In the genomic region with DNA sequence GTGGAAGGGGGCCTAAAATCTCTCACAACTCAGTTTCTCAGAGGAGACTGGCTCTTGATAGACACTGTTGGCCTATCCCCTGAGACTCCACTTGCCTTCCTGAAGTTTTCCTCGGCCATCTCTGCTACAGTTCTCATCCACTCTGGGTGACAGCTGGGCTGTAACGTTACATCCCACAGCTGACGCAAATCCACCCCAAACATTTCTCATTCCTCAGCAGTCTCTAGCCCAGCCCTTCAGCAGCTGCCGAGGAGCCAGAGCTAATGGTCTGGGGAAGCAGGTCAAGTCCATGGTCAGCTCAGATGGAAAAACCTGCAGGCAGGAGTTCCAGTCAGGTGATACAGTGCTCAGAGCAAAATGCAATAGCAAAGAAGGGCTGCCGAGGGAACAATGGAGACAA, we compare ENCODE assay signal across 21 mouse cellular contexts. TPM values are rescaled to one million over a fixed set of nuclear protein-coding genes. Genes with fewer than 3 reads are reported as not detected.
DNase-seq lines count a peak whose midpoint lies in the region; TF ChIP-seq lines count a peak whose summit lies in the region.
"Had no signal": no experiment of that assay in that cellular context is flagged by ENCODE, and none has a peak within 500 bp of the region (broad histone marks: within the 10 kb centered on the region; RNA-seq: fewer than 3 reads in every experiment).

No protein-coding gene starts in this region.

- H3K4me3 ChIP-seq in gastrocnemius, adult 2 months: no peak overlapping the region
- H3K4me3 ChIP-seq in cerebellum, adult 2 months (replicated peaks; ENCODE audit: insufficient read depth, low read depth, low read length): no peak overlapping the region
- no peak overlapping the region for H3K4me3 ChIP-seq in hindbrain, embryonic 10.5 days
- H3K4me3 ChIP-seq: embryonic facial prominence, embryonic 13.5 days; forebrain, embryonic 15.5 days; heart, embryonic 13.5 days; limb, embryonic 12.5 days; lung, embryonic 15.5 days; midbrain, embryonic 10.5 days had no signal

- no peak for TF ChIP-seq CTCF in gastrocnemius, adult 2 months (IDR thresholded peaks at IDR 0.05)
- TF ChIP-seq CTCF in cerebellum, adult 2 months (IDR thresholded peaks at IDR 0.05; ENCODE audit: borderline replicate concordance, insufficient read depth, low read depth, low read length): no peak

- no peaks in the 10 kb centered on the region for H3K4me1 ChIP-seq in cerebellum, adult 2 months (ENCODE audit: control insufficient read depth, insufficient read depth, low read length)
- H3K4me1 ChIP-seq in hindbrain, embryonic 10.5 days (replicated peaks): peaks cover 13% of the 10 kb centered on the region
- H3K4me1 ChIP-seq: embryonic facial prominence, embryonic 13.5 days; forebrain, embryonic 15.5 days; limb, embryonic 12.5 days; lung, embryonic 15.5 days had no signal

- 59% methylated on average over 5 of the region's 5 CpGs for WGBS in cerebellum, adult 2 months
- 77% methylated on average over 5 of the region's 5 CpGs for WGBS in hindbrain, embryonic 10.5 days

- peak; percentile 38 for DNase-seq in gastrocnemius, adult 2 months
- no peak for DNase-seq in gastrocnemius, postnatal 10 days
- DNase-seq in 3134 (ENCODE audit: extremely low read depth, insufficient read length, low spot score): peak; percentile 48
- peak; percentile 31 to 52 for DNase-seq in kidney, adult 8-10 months
- DNase-seq in kidney, postnatal 36 days: peak; percentile 33 to 42
- no peak for DNase-seq in cerebellum, adult 2 months
- no peak for DNase-seq in right cerebral cortex, adult 2 months (ENCODE audit: low spot score in 2 of 2)
- no peak for DNase-seq in hindbrain, embryonic 10.5 days (ENCODE audit: low spot score)
- DNase-seq: cerebellum, adult 9-11 months; heart, postnatal 36 days; layer of hippocampus, adult 9-11 months; thymus, adult 18-20 months had no signal

- no peak overlapping the region for H3K27ac ChIP-seq in gastrocnemius, adult 2 months
- H3K27ac ChIP-seq in cerebellum, adult 2 months (ENCODE audit: insufficient read depth, low read length): no peak overlapping the region
- no peak overlapping the region for H3K27ac ChIP-seq in hindbrain, embryonic 10.5 days
- H3K27ac ChIP-seq: embryonic facial prominence, embryonic 13.5 days; forebrain, embryonic 15.5 days; heart, embryonic 13.5 days; limb, embryonic 12.5 days; liver, embryonic 14.5 days; lung, embryonic 15.5 days; macrophage; midbrain, embryonic 10.5 days had no signal

- no peaks in the 10 kb centered on the region for H3K27me3 ChIP-seq in cerebellum, adult 2 months (ENCODE audit: control insufficient read depth, insufficient read depth, low read length)
- no peaks in the 10 kb centered on the region for H3K27me3 ChIP-seq in hindbrain, embryonic 10.5 days (ENCODE audit: insufficient read depth, poor library complexity, severe bottlenecking)
- H3K27me3 ChIP-seq: CH12.LX; embryonic facial prominence, embryonic 13.5 days; forebrain, embryonic 15.5 days; heart, embryonic 13.5 days; limb, embryonic 12.5 days; lung, embryonic 15.5 days had no signal

- no peak for TF ChIP-seq POLR2A in cerebellum, adult 2 months (IDR thresholded peaks at IDR 0.05; ENCODE audit: borderline replicate concordance, insufficient read depth, low read length)

- no peaks in the 10 kb centered on the region for H3K36me3 ChIP-seq in hindbrain, embryonic 10.5 days
- H3K36me3 ChIP-seq: embryonic facial prominence, embryonic 13.5 days; forebrain, embryonic 15.5 days; heart, embryonic 13.5 days; limb, embryonic 12.5 days; lung, embryonic 15.5 days had no signal

- H3K9me3 ChIP-seq in hindbrain, embryonic 10.5 days: no peaks in the 10 kb centered on the region
- H3K9me3 ChIP-seq: embryonic facial prominence, embryonic 13.5 days; forebrain, embryonic 15.5 days; heart, embryonic 13.5 days; limb, embryonic 12.5 days; lung, embryonic 15.5 days; midbrain, embryonic 10.5 days had no signal

- intact Hi-C loops in gastrocnemius, adult 2 months (cut with DNase I): no loop called here

RNA-seq across cellular contexts. Expression of a gene that starts 19.2 kb away (rescaled TPM):
- 1 to 10 TPM; 1.5 to 3.2 TPM for total RNA-seq in gastrocnemius, adult 2 months (2021)
- total RNA-seq in gastrocnemius, postnatal 10 days (2021): 10 to 100 TPM; 17.1 to 20.5 TPM
- 224 and 255 TPM in 2 replicates for polyA plus RNA-seq in cerebellum, adult 2 months (2012; rRNA removed)
- 187 and 370 TPM in 2 replicates for polyA plus RNA-seq in hindbrain, embryonic 10.5 days (2016; fragmentation: Nextera tagmentation; extraction: Ambion mirVana)

RNA-seq across cellular contexts. Expression of a gene that starts 33.2 kb away (rescaled TPM):
- total RNA-seq in gastrocnemius, adult 2 months (2021): 10 to 100 TPM in 1 of 2 experiments, 1 to 10 TPM in 1; 6.7 to 23.3 TPM
- total RNA-seq in gastrocnemius, postnatal 10 days (2021): 10 to 100 TPM; 44.4 to 49.4 TPM
- polyA plus RNA-seq in cerebellum, adult 2 months (2012; rRNA removed): 850 and 867 TPM in 2 replicates
- polyA plus RNA-seq in hindbrain, embryonic 10.5 days (2016; fragmentation: Nextera tagmentation; extraction: Ambion mirVana): 202 and 435 TPM in 2 replicates

RNA-seq across cellular contexts. Expression of a gene that starts 51.7 kb away (rescaled TPM):
- total RNA-seq in gastrocnemius, adult 2 months (2021): 10 to 100 TPM; 13.6 to 14.4 TPM
- total RNA-seq in gastrocnemius, postnatal 10 days (2021): 10 to 100 TPM; 32.2 to 33.2 TPM
- 45.3 and 48.3 TPM in 2 replicates for polyA plus RNA-seq in cerebellum, adult 2 months (2012; rRNA removed)
- 115 and 116 TPM in 2 replicates for polyA plus RNA-seq in hindbrain, embryonic 10.5 days (2016; fragmentation: Nextera tagmentation; extraction: Ambion mirVana)

Comparison
In these comparisons a context has a peak if more than half of its experiments do, and no peak if none do; other contexts are left out.
1. DNase-seq: peak in gastrocnemius, adult 2 months (single experiment), 3134 (single experiment), kidney, adult 8-10 months (2 of 2) and kidney, postnatal 36 days (2 of 2); none in gastrocnemius, postnatal 10 days (single experiment), cerebellum, adult 2 months (0 of 2), right cerebral cortex, adult 2 months (0 of 2) and hindbrain, embryonic 10.5 days (single experiment).
2. RNA of a gene that starts 19.2 kb away (total RNA-seq): 17.1 to 20.5 TPM in gastrocnemius, postnatal 10 days; 1.5 to 3.2 TPM in gastrocnemius, adult 2 months; every median in the first group is over 4 times any median in the second.